Mouse (Mus musculus) cortical plate, adult 2 months (tissue): ENCODE measurements around the gene Rps3a1.

Experiments used
- CTCF ChIP-seq: fragments of 200-500 bp; IDR thresholded peaks from 2 replicates; pipeline ENCODE4 v1.5.1; 2011; ENCODE audit warnings: mild to moderate bottlenecking, control low read depth, low read length; ENCODE audit not compliant: insufficient read depth; ENCODE audit errors: extremely low read depth
- POLR2A ChIP-seq: fragments of 200-500 bp; IDR thresholded peaks from 2 replicates; pipeline ENCODE4 v1.6.1; 2011; ENCODE audit warnings: mild to moderate bottlenecking, low read length, control low read depth; ENCODE audit not compliant: insufficient read depth; ENCODE audit errors: extremely low read depth

GRCm38 (mm10) chr3:86141366-86141765 is 1.1 kb downstream of the Rps3a1 start:
- TF ChIP-seq CTCF (no peak), POLR2A (no peak)
